1 mouse cellular context compared by ENCODE assay signal in genomic region chr7:131331688-131332087, GRCm38 (mm10).
TF ChIP-seq lines count a peak whose summit lies in the region.

No protein-coding gene starts in this region.

TF ChIP-seq in MEL, 35 proteins besides CTCF, POLR2A, EP300 and RAD21:
- TF ChIP-seq MYC (IDR thresholded peaks at IDR 0.05; ENCODE audit: low read depth, low read length): no peak
- TF ChIP-seq SMC3 (IDR thresholded peaks at IDR 0.05; ENCODE audit: low read depth, low read length): no peak
- TF ChIP-seq HCFC1 (IDR thresholded peaks at IDR 0.05; ENCODE audit: low read depth, low read length): no peak
- 0 out of 2 replicates have a peak, but pooled peaks have one; percentile 10 for TF ChIP-seq GATA1 (IDR thresholded peaks at IDR 0.05; ENCODE audit: low read depth, low read length)
- no peak for TF ChIP-seq TBP (IDR thresholded peaks at IDR 0.05; ENCODE audit: low read depth, low read length)
- TF ChIP-seq JUND (IDR thresholded peaks at IDR 0.05; ENCODE audit: low read depth, low read length): no peak
- TF ChIP-seq ZKSCAN1 (IDR thresholded peaks at IDR 0.05; ENCODE audit: low read depth, low read length): no peak
